8 mouse cellular contexts compared by ENCODE assay signal in genomic region chr4:41683303-41683702, GRCm38 (mm10). TPM values are rescaled to one million over a fixed set of nuclear protein-coding genes. Genes with fewer than 3 reads are reported as not detected.
DNase-seq lines count a peak whose midpoint lies in the region; ATAC-seq and TF ChIP-seq lines count a peak whose summit lies in the region.
"Not testable (repeated sequence)": the region's sequence is repeated elsewhere in the genome, so short reads cannot be mapped to it uniquely, and the experiment has no call there.
"Had no signal": no experiment of that assay in that cellular context is flagged by ENCODE, and none has a peak within 500 bp of the region (broad histone marks: within the 10 kb centered on the region; RNA-seq: fewer than 3 reads in every experiment).

No protein-coding gene starts in this region.

- H3K4me1 ChIP-seq in embryonic facial prominence, embryonic 14.5 days (ENCODE audit: control insufficient read depth, insufficient read depth, low read length) = peaks cover 11% of the 10 kb centered on the region
- H3K4me1 ChIP-seq in forebrain, postnatal 0 days (ENCODE audit: insufficient read depth); heart, postnatal 0 days (ENCODE audit: control insufficient read depth, insufficient read depth): not testable (repeated sequence)
- peaks cover 31% of the 10 kb centered on the region; the same call in 1 of the 2 replicates for H3K4me1 ChIP-seq in intestine, embryonic 15.5 days (replicated peaks)
- H3K4me1 ChIP-seq in limb, embryonic 10.5 days = peaks cover 41% of the 10 kb centered on the region
- H3K4me1 ChIP-seq in neural tube, embryonic 12.5 days = peaks cover 50% of the 10 kb centered on the region

- H3K4me2 ChIP-seq in embryonic facial prominence, embryonic 14.5 days (ENCODE audit: low read depth, low read length) = peak overlapping the region; percentile 34; the same call in 1 of the 2 replicates
- H3K4me2 ChIP-seq in forebrain, postnatal 0 days (ENCODE audit: low read depth) = peak overlapping the region; percentile 38
- not testable (repeated sequence) for H3K4me2 ChIP-seq in heart, postnatal 0 days (ENCODE audit: low read depth, low read length)
- H3K4me2 ChIP-seq in intestine, embryonic 15.5 days (replicated peaks) = peak overlapping the region; percentile 49
- H3K4me2 ChIP-seq in neural tube, embryonic 12.5 days (replicated peaks) = peak overlapping the region; percentile 47

- WGBS in embryonic facial prominence, embryonic 14.5 days = 0% methylated on average over 1 of the region's 27 CpGs
- WGBS in forebrain, postnatal 0 days = no CpG with 5 or more reads among the region's 27 CpGs
- WGBS in heart, postnatal 0 days = 0% methylated on average over 4 of the region's 27 CpGs
- 4% methylated on average over 9 of the region's 27 CpGs for WGBS in intestine, embryonic 15.5 days
- 3% methylated on average over 16 of the region's 27 CpGs for WGBS in limb, embryonic 10.5 days
- 0% methylated on average over 3 of the region's 27 CpGs for WGBS in neural tube, embryonic 12.5 days

- H3K36me3 ChIP-seq in embryonic facial prominence, embryonic 14.5 days (ENCODE audit: control insufficient read depth, insufficient read depth, low read length); forebrain, postnatal 0 days (ENCODE audit: insufficient read depth); heart, postnatal 0 days (replicated peaks; ENCODE audit: control insufficient read depth, insufficient read depth, low read length); intestine, embryonic 15.5 days; limb, embryonic 10.5 days; neural tube, embryonic 12.5 days: not testable (repeated sequence)

- peak overlapping the region; percentile 20; the same call in 1 of the 2 replicates for H3K4me3 ChIP-seq in embryonic facial prominence, embryonic 14.5 days (ENCODE audit: low read depth, low read length)
- H3K4me3 ChIP-seq in forebrain, postnatal 0 days (ENCODE audit: low read depth, low read length); intestine, embryonic 15.5 days (replicated peaks): not testable (repeated sequence)
- 0 out of 2 replicates have a peak overlapping the region, but pooled peaks have one; percentile 22 for H3K4me3 ChIP-seq in heart, postnatal 0 days (ENCODE audit: low read depth, low read length)
- peak overlapping the region; percentile 26; the same call in 1 of the 2 replicates for H3K4me3 ChIP-seq in limb, embryonic 10.5 days
- peak overlapping the region; percentile 16; the same call in 1 of the 2 replicates for H3K4me3 ChIP-seq in neural tube, embryonic 12.5 days

- not testable (repeated sequence) for H3K27ac ChIP-seq in embryonic facial prominence, embryonic 14.5 days (replicated peaks; ENCODE audit: low read depth, low read length); forebrain, postnatal 0 days (ENCODE audit: low read depth, low read length); heart, postnatal 0 days (ENCODE audit: low read depth); intestine, embryonic 15.5 days; limb, embryonic 10.5 days; neural tube, embryonic 12.5 days

- not testable (repeated sequence) for H3K9me3 ChIP-seq in embryonic facial prominence, embryonic 14.5 days (ENCODE audit: control insufficient read depth, low read length); forebrain, postnatal 0 days (ENCODE audit: low read length); heart, postnatal 0 days (replicated peaks; ENCODE audit: control insufficient read depth, low read length); intestine, embryonic 15.5 days; limb, embryonic 10.5 days (replicated peaks); neural tube, embryonic 12.5 days

- peak; percentile 60 for ATAC-seq in embryonic facial prominence, embryonic 14.5 days (ENCODE audit: low read depth)
- peak; percentile 56 for ATAC-seq in forebrain, postnatal 0 days
- ATAC-seq in heart, postnatal 0 days (ENCODE audit: insufficient read depth, low read depth) = not testable (repeated sequence)
- ATAC-seq in intestine, embryonic 15.5 days = peak; percentile 63
- ATAC-seq in neural tube, embryonic 12.5 days (ENCODE audit: low FRiP score, low read depth) = peak; percentile 14; the same call in 1 of the 2 replicates

- not testable (repeated sequence) for TF ChIP-seq EP300 in heart, postnatal 0 days (IDR thresholded peaks at IDR 0.05; ENCODE audit: low read depth)

- TF ChIP-seq CTCF in forebrain, postnatal 0 days (IDR thresholded peaks at IDR 0.05; ENCODE audit: low read depth); heart, postnatal 0 days (IDR thresholded peaks at IDR 0.05; ENCODE audit: low read depth): not testable (repeated sequence)

- H3K9ac ChIP-seq in embryonic facial prominence, embryonic 14.5 days (ENCODE audit: low read depth, low read length); forebrain, postnatal 0 days; heart, postnatal 0 days (replicated peaks; ENCODE audit: low read depth, low read length); intestine, embryonic 15.5 days: not testable (repeated sequence)
- H3K9ac ChIP-seq in neural tube, embryonic 12.5 days = 0 out of 2 replicates have a peak overlapping the region, but pooled peaks have one; percentile 40

- H3K27me3 ChIP-seq in embryonic facial prominence, embryonic 14.5 days (replicated peaks; ENCODE audit: control insufficient read depth, insufficient read depth, low read length); forebrain, postnatal 0 days (ENCODE audit: insufficient read depth, low read length); intestine, embryonic 15.5 days (replicated peaks); neural tube, embryonic 12.5 days (replicated peaks): not testable (repeated sequence)
- peaks cover 14% of the 10 kb centered on the region for H3K27me3 ChIP-seq in heart, postnatal 0 days (ENCODE audit: control insufficient read depth, insufficient read depth, low read length)
- peaks cover 74% of the 10 kb centered on the region for H3K27me3 ChIP-seq in limb, embryonic 10.5 days (ENCODE audit: low read depth, poor library complexity, severe bottlenecking)

- not testable (repeated sequence) for DNase-seq in embryonic facial prominence, embryonic 14.5 days (ENCODE audit: low spot score); forebrain, postnatal 0 days; heart, postnatal 0 days (ENCODE audit: low spot score); limb, embryonic 10.5 days (ENCODE audit: low spot score)
- peak; percentile 42 for DNase-seq in lung, postnatal 10 days

RNA-seq across cellular contexts. Expression of gene Cntfr, which starts 13.6 kb away (rescaled TPM):
- polyA plus RNA-seq in embryonic facial prominence, embryonic 14.5 days (2014; fragmentation: Nextera tagmentation; extraction: Ambion mirVana) = 12.8 and 13.0 TPM in 2 replicates
- total RNA-seq in forebrain, postnatal 0 days (2014; rRNA removed) = 24.7 and 25.9 TPM in 2 replicates
- 13.6 and 14.2 TPM in 2 replicates for polyA plus RNA-seq in forebrain, postnatal 0 days (2015; fragmentation: Nextera tagmentation; extraction: Ambion mirVana)
- total RNA-seq in heart, postnatal 0 days (2014; rRNA removed; ENCODE audit: low replicate concordance) = 0.31 TPM in 1 of 2 replicates, not detected in the other
- 0.38 and 0.41 TPM in 2 replicates for polyA plus RNA-seq in heart, postnatal 0 days (2015; fragmentation: Nextera tagmentation; extraction: Ambion mirVana)
- polyA plus RNA-seq in intestine, embryonic 15.5 days (2015; fragmentation: Nextera tagmentation; extraction: Ambion mirVana) = 5.1 and 6.4 TPM in 2 replicates
- 6.1 and 7.8 TPM in 2 replicates for polyA plus RNA-seq in limb, embryonic 10.5 days (2016; fragmentation: Nextera tagmentation; extraction: Ambion mirVana)
- polyA plus RNA-seq in neural tube, embryonic 12.5 days (2016; fragmentation: Nextera tagmentation; extraction: Ambion mirVana) = 32.8 and 36.4 TPM in 2 replicates
- polyA plus RNA-seq: macrophage had no signal

RNA-seq across cellular contexts. Expression of gene Il11ra1, which starts 16.5 kb away (rescaled TPM):
- polyA plus RNA-seq in embryonic facial prominence, embryonic 14.5 days (2014; fragmentation: Nextera tagmentation; extraction: Ambion mirVana) = 317 and 362 TPM in 2 replicates
- total RNA-seq in forebrain, postnatal 0 days (2014; rRNA removed) = 16.8 and 17.2 TPM in 2 replicates
- 29.1 and 31.2 TPM in 2 replicates for polyA plus RNA-seq in forebrain, postnatal 0 days (2015; fragmentation: Nextera tagmentation; extraction: Ambion mirVana)
- total RNA-seq in heart, postnatal 0 days (2014; rRNA removed; ENCODE audit: low replicate concordance) = 77.1 and 110 TPM in 2 replicates
- polyA plus RNA-seq in heart, postnatal 0 days (2015; fragmentation: Nextera tagmentation; extraction: Ambion mirVana) = 104 and 116 TPM in 2 replicates
- 127 and 129 TPM in 2 replicates for polyA plus RNA-seq in intestine, embryonic 15.5 days (2015; fragmentation: Nextera tagmentation; extraction: Ambion mirVana)
- 202 and 253 TPM in 2 replicates for polyA plus RNA-seq in limb, embryonic 10.5 days (2016; fragmentation: Nextera tagmentation; extraction: Ambion mirVana)
- 73.3 and 79.5 TPM in 2 replicates for polyA plus RNA-seq in neural tube, embryonic 12.5 days (2016; fragmentation: Nextera tagmentation; extraction: Ambion mirVana)

RNA-seq across cellular contexts. Expression of gene Rpp25l, which starts 30.0 kb away (rescaled TPM):
- polyA plus RNA-seq in embryonic facial prominence, embryonic 14.5 days (2014; fragmentation: Nextera tagmentation; extraction: Ambion mirVana) = 67.4 and 68.7 TPM in 2 replicates
- total RNA-seq in forebrain, postnatal 0 days (2014; rRNA removed) = 36.3 and 44.4 TPM in 2 replicates
- 43.0 and 52.0 TPM in 2 replicates for polyA plus RNA-seq in forebrain, postnatal 0 days (2015; fragmentation: Nextera tagmentation; extraction: Ambion mirVana)
- total RNA-seq in heart, postnatal 0 days (2014; rRNA removed; ENCODE audit: low replicate concordance) = 49.6 and 49.8 TPM in 2 replicates
- polyA plus RNA-seq in heart, postnatal 0 days (2015; fragmentation: Nextera tagmentation; extraction: Ambion mirVana) = 38.9 and 40.2 TPM in 2 replicates
- 58.8 and 65.0 TPM in 2 replicates for polyA plus RNA-seq in intestine, embryonic 15.5 days (2015; fragmentation: Nextera tagmentation; extraction: Ambion mirVana)
- 93.6 and 101 TPM in 2 replicates for polyA plus RNA-seq in limb, embryonic 10.5 days (2016; fragmentation: Nextera tagmentation; extraction: Ambion mirVana)
- 65.9 and 66.9 TPM in 2 replicates for polyA plus RNA-seq in neural tube, embryonic 12.5 days (2016; fragmentation: Nextera tagmentation; extraction: Ambion mirVana)

RNA-seq across cellular contexts. Expression of gene Dctn3, which starts 39.7 kb away (rescaled TPM):
- 112 and 117 TPM in 2 replicates for polyA plus RNA-seq in embryonic facial prominence, embryonic 14.5 days (2014; fragmentation: Nextera tagmentation; extraction: Ambion mirVana)
- total RNA-seq in forebrain, postnatal 0 days (2014; rRNA removed) = 184 and 251 TPM in 2 replicates
- polyA plus RNA-seq in forebrain, postnatal 0 days (2015; fragmentation: Nextera tagmentation; extraction: Ambion mirVana) = 378 and 438 TPM in 2 replicates
- total RNA-seq in heart, postnatal 0 days (2014; rRNA removed; ENCODE audit: low replicate concordance) = 81.6 and 121 TPM in 2 replicates
- polyA plus RNA-seq in heart, postnatal 0 days (2015; fragmentation: Nextera tagmentation; extraction: Ambion mirVana) = 161 and 165 TPM in 2 replicates
- polyA plus RNA-seq in intestine, embryonic 15.5 days (2015; fragmentation: Nextera tagmentation; extraction: Ambion mirVana) = 122 and 131 TPM in 2 replicates
- 118 and 123 TPM in 2 replicates for polyA plus RNA-seq in limb, embryonic 10.5 days (2016; fragmentation: Nextera tagmentation; extraction: Ambion mirVana)
- polyA plus RNA-seq in neural tube, embryonic 12.5 days (2016; fragmentation: Nextera tagmentation; extraction: Ambion mirVana) = 225 and 233 TPM in 2 replicates

RNA-seq across cellular contexts. Expression of gene Enho, which starts 43.2 kb away (rescaled TPM):
- 22.7 and 26.0 TPM in 2 replicates for polyA plus RNA-seq in embryonic facial prominence, embryonic 14.5 days (2014; fragmentation: Nextera tagmentation; extraction: Ambion mirVana)
- total RNA-seq in forebrain, postnatal 0 days (2014; rRNA removed) = 106 and 130 TPM in 2 replicates
- polyA plus RNA-seq in forebrain, postnatal 0 days (2015; fragmentation: Nextera tagmentation; extraction: Ambion mirVana) = 117 and 122 TPM in 2 replicates
- total RNA-seq in heart, postnatal 0 days (2014; rRNA removed; ENCODE audit: low replicate concordance) = 5.8 and 12.7 TPM in 2 replicates
- polyA plus RNA-seq in heart, postnatal 0 days (2015; fragmentation: Nextera tagmentation; extraction: Ambion mirVana) = 4.0 and 4.3 TPM in 2 replicates
- polyA plus RNA-seq in intestine, embryonic 15.5 days (2015; fragmentation: Nextera tagmentation; extraction: Ambion mirVana) = 10.8 and 11.2 TPM in 2 replicates
- polyA plus RNA-seq in limb, embryonic 10.5 days (2016; fragmentation: Nextera tagmentation; extraction: Ambion mirVana) = 21.0 and 24.2 TPM in 2 replicates
- 73.6 and 74.1 TPM in 2 replicates for polyA plus RNA-seq in neural tube, embryonic 12.5 days (2016; fragmentation: Nextera tagmentation; extraction: Ambion mirVana)
